Mouse (Mus musculus) megakaryocyte, embryonic 14.5 days (primary cell): ENCODE measurements around the gene Myl7.

Experiments
- FLI1 ChIP-seq: IDR thresholded peaks from 2 replicates; pipeline ENCODE4 v1.6.1; 2012; ENCODE audit warnings: low read length, inconsistent platforms, mixed read lengths
- GATA1 ChIP-seq: IDR thresholded peaks from 3 replicates; pipeline ENCODE4 v1.6.1; 2012; ENCODE audit warnings: mixed read lengths, low read length, inconsistent platforms, borderline replicate concordance

DNA sequence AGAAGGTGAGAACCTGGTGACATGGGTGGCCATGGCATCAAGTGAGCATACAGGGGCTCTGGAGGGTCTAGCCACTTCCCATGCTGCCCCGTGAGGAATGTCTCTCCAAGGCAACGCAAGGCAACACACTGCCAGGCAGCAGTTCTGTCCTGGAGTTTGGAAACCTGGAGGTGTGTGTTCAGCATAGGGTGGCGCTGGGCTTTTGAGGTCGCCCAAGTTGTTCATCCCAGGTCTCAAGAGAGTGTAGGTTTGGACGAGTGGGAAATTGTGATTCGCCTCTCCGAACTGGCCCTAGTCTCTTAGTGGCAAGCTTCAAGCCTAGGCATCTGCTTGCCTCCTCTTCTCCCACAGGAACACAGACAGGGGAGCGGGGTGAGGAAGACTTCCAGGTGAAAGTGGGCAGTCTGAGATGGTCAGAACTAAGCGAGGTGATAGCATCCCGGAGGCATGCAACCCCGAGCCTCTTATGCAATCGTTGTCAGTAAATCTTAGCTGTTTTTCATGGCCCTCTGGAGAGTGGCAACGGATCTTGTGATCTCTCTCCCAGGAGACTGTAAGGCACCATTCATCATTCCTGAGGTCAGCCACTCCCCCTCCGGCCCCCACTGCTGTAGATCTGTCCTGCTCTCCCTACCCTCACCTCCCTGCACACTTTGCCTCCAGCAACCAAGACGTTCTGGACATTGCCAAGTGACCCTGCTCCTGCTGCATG is 36.0 kb downstream of the Myl7 start:
- TF ChIP-seq GATA1 (no peak), FLI1 (no peak)
